Mouse (Mus musculus): ENCODE results near the gene Epb41. TPM values are rescaled to one million over a fixed set of nuclear protein-coding genes. Genes with fewer than 3 reads are reported as not detected.

Epb41 gene
- polyA plus RNA-seq, 1 experiment: 68.8 TPM

DNA sequence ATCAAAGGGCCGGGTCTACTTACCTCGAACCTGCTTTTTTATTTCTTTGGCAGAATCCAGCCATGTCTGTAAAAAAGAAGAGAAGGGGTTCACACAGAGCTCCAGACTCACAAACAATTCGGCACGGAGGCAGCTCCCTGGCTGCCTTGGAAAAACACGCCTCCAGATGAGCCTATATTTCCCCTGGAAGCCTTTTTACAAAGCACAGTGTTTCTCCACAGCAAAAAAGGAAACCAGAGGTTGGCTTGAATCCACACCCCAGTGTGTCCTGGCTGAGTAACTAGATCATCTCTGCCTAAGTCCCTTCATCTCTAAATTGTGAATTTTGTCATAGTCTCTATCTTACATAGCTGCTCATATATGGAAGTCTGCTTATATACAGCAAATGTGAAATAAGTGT is 77.6 kb downstream of the Epb41 start:
- no peak overlapping the region for H3K4me3 ChIP-seq (ENCODE audit: low read depth, low read length)
- no peaks in the 10 kb centered on the region for H3K27me3 ChIP-seq (ENCODE audit: control insufficient read depth, insufficient read depth, low read length, poor library complexity, severe bottlenecking)
- TF ChIP-seq POLR2A (IDR thresholded peaks at IDR 0.05; ENCODE audit: insufficient read depth, low read length) (no peak), CTCF (IDR thresholded peaks at IDR 0.05; ENCODE audit: low read depth, low read length) (no peak), EP300 (IDR thresholded peaks at IDR 0.05; ENCODE audit: insufficient read depth, low read depth, low read length) (no peak)
- no peak overlapping the region for H3K9ac ChIP-seq (ENCODE audit: low read depth, poor library complexity, severe bottlenecking)
- no peaks in the 10 kb centered on the region for H3K4me1 ChIP-seq (ENCODE audit: control insufficient read depth, insufficient read depth, low read length)
- no peaks in the 10 kb centered on the region for H3K9me3 ChIP-seq (replicated peaks; ENCODE audit: control insufficient read depth, insufficient read depth, low read length, poor library complexity, severe bottlenecking)
- H3K27ac ChIP-seq (ENCODE audit: insufficient read depth, low read length): no peak overlapping the region
- no peaks in the 10 kb centered on the region for H3K36me3 ChIP-seq (ENCODE audit: control insufficient read depth, insufficient read depth, low read length, poor library complexity, severe bottlenecking)

- TF ChIP-seq CTCF (IDR thresholded peaks at IDR 0.05; ENCODE audit: low read depth, low read length) (peak; percentile 85), POLR2A (IDR thresholded peaks at IDR 0.05; ENCODE audit: insufficient read depth, low read length) (no peak)
- no peaks in the 10 kb centered on the region for H3K36me3 ChIP-seq (ENCODE audit: control insufficient read depth, insufficient read depth, low read length, poor library complexity, severe bottlenecking)
These were observed 78.1 kb downstream of the Epb41 start for GRCm38 (mm10) chr4:131996985-131997384.

GRCm38 (mm10) chr4:131993792-131994191 is 81.3 kb downstream of the Epb41 start:
- Histone ChIP-seq H3K4me3 (ENCODE audit: low read depth, low read length) (no peak overlapping the region), H3K27ac (ENCODE audit: insufficient read depth, low read length) (no peak overlapping the region), H3K36me3 (ENCODE audit: control insufficient read depth, insufficient read depth, low read length, poor library complexity, severe bottlenecking) (peaks cover 3% of the 10 kb centered on the region; the same call in 1 of the 2 replicates), H3K9ac (ENCODE audit: low read depth, poor library complexity, severe bottlenecking) (no peak overlapping the region), H3K9me3 (replicated peaks; ENCODE audit: control insufficient read depth, insufficient read depth, low read length, poor library complexity, severe bottlenecking) (no peaks in the 10 kb centered on the region), H3K27me3 (ENCODE audit: control insufficient read depth, insufficient read depth, low read length, poor library complexity, severe bottlenecking) (no peaks in the 10 kb centered on the region), H3K4me1 (ENCODE audit: control insufficient read depth, insufficient read depth, low read length) (no peaks in the 10 kb centered on the region)
- no peak for TF ChIP-seq POLR2A (IDR thresholded peaks at IDR 0.05; ENCODE audit: insufficient read depth, low read length)

More at GRCm38 (mm10) chr4:131996985-131997384, 78.1 kb downstream of the Epb41 start:
- Histone ChIP-seq H3K4me1 (ENCODE audit: control insufficient read depth, insufficient read depth, low read length) (no peaks in the 10 kb centered on the region), H3K9me3 (replicated peaks; ENCODE audit: control insufficient read depth, insufficient read depth, low read length, poor library complexity, severe bottlenecking) (no peaks in the 10 kb centered on the region), H3K9ac (ENCODE audit: low read depth, poor library complexity, severe bottlenecking) (no peak overlapping the region), H3K27ac (ENCODE audit: insufficient read depth, low read length) (no peak overlapping the region), H3K4me3 (ENCODE audit: low read depth, low read length) (no peak overlapping the region), H3K27me3 (ENCODE audit: control insufficient read depth, insufficient read depth, low read length, poor library complexity, severe bottlenecking) (no peaks in the 10 kb centered on the region)

DNA sequence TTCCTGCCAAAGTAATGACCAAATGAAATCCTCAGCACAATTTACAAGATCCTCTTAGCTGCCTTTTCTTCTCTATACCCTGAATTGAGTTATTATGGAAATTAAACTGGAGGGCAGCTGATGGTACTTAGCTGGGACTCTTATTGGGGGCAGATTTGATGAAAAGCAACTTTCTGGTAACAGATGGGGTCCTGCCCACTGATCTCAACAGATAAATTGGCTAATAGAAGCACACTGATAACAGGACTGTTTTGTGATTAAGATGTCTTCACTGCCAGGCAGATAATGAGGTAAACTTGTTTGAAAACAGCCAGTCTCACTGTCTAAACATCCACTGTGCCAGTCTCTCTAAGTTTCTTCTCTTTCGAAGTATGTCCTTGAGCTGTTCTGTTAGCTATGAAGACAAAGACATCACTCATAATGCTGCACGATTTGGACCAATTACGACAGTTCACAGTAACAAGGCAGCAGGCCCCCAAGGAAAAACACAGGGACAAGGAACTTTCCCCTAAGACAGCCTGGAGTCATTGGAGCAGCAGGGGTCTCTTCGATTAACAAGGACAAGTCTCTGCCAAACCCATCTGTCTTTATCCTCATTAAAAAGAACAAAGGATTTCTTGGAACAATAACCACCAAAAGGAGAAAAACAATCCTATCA is 92.1 kb downstream of the Epb41 start:
- no peaks in the 10 kb centered on the region for H3K36me3 ChIP-seq (ENCODE audit: control insufficient read depth, insufficient read depth, low read length, poor library complexity, severe bottlenecking)
- no peaks in the 10 kb centered on the region for H3K4me1 ChIP-seq (ENCODE audit: control insufficient read depth, insufficient read depth, low read length)
- no peak overlapping the region for H3K27ac ChIP-seq (ENCODE audit: insufficient read depth, low read length)
- TF ChIP-seq EP300 (IDR thresholded peaks at IDR 0.05; ENCODE audit: insufficient read depth, low read depth, low read length) (peak; percentile 31; the same call in 1 of the 2 replicates), CTCF (IDR thresholded peaks at IDR 0.05; ENCODE audit: low read depth, low read length) (no peak)
- no peak overlapping the region for H3K4me3 ChIP-seq (ENCODE audit: low read depth, low read length)
- H3K9me3 ChIP-seq (replicated peaks; ENCODE audit: control insufficient read depth, insufficient read depth, low read length, poor library complexity, severe bottlenecking): no peaks in the 10 kb centered on the region
- no peak overlapping the region for H3K9ac ChIP-seq (ENCODE audit: low read depth, poor library complexity, severe bottlenecking)
- H3K27me3 ChIP-seq (ENCODE audit: control insufficient read depth, insufficient read depth, low read length, poor library complexity, severe bottlenecking): no peaks in the 10 kb centered on the region

DNA sequence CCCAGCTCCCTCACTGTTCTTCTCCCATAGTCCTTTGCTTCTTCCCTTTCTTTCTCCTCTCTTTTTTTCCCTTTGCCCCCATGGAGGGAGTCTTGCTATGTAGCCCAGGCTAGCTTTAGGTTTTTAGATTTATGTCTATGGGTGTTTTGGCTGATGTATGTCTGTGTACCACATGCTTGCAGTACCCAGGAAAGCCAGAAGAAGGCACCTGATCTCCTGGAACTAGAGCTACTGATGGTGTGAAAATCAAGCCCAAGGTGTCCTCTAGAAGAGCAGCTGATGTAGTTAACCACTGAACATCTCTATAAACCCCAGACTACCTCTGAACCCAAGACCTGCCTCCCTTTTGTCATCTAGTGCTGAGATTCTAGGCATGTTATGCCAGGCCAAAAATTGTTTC is 93.4 kb downstream of the Epb41 start:
- Histone ChIP-seq H3K27me3 (ENCODE audit: control insufficient read depth, insufficient read depth, low read length, poor library complexity, severe bottlenecking) (no peaks in the 10 kb centered on the region), H3K36me3 (ENCODE audit: control insufficient read depth, insufficient read depth, low read length, poor library complexity, severe bottlenecking) (no peaks in the 10 kb centered on the region), H3K27ac (ENCODE audit: insufficient read depth, low read length) (no peak overlapping the region), H3K4me3 (ENCODE audit: low read depth, low read length) (no peak overlapping the region), H3K9me3 (replicated peaks; ENCODE audit: control insufficient read depth, insufficient read depth, low read length, poor library complexity, severe bottlenecking) (no peaks in the 10 kb centered on the region), H3K4me1 (ENCODE audit: control insufficient read depth, insufficient read depth, low read length) (no peaks in the 10 kb centered on the region), H3K9ac (ENCODE audit: low read depth, poor library complexity, severe bottlenecking) (no peak overlapping the region)
- TF ChIP-seq EP300 (IDR thresholded peaks at IDR 0.05; ENCODE audit: insufficient read depth, low read depth, low read length): no peak
- no peak for TF ChIP-seq CTCF (IDR thresholded peaks at IDR 0.05; ENCODE audit: low read depth, low read length)
- no peak for TF ChIP-seq POLR2A (IDR thresholded peaks at IDR 0.05; ENCODE audit: insufficient read depth, low read length)

- Histone ChIP-seq H3K27me3 (ENCODE audit: control insufficient read depth, insufficient read depth, low read length, poor library complexity, severe bottlenecking) (no peaks in the 10 kb centered on the region), H3K36me3 (ENCODE audit: control insufficient read depth, insufficient read depth, low read length, poor library complexity, severe bottlenecking) (no peaks in the 10 kb centered on the region)
- TF ChIP-seq CTCF (IDR thresholded peaks at IDR 0.05; ENCODE audit: low read depth, low read length) (peak; percentile 99), EP300 (IDR thresholded peaks at IDR 0.05; ENCODE audit: insufficient read depth, low read depth, low read length) (0 out of 2 replicates have a peak, but pooled peaks have one; percentile 29), POLR2A (IDR thresholded peaks at IDR 0.05; ENCODE audit: insufficient read depth, low read length) (no peak)
These were observed 97.9 kb downstream of the Epb41 start for GRCm38 (mm10) chr4:131977201-131977600.

More at GRCm38 (mm10) chr4:131977201-131977600, 97.9 kb downstream of the Epb41 start:
- Histone ChIP-seq H3K27ac (ENCODE audit: insufficient read depth, low read length) (no peak overlapping the region), H3K9me3 (replicated peaks; ENCODE audit: control insufficient read depth, insufficient read depth, low read length, poor library complexity, severe bottlenecking) (no peaks in the 10 kb centered on the region), H3K9ac (ENCODE audit: low read depth, poor library complexity, severe bottlenecking) (no peak overlapping the region), H3K4me3 (ENCODE audit: low read depth, low read length) (no peak overlapping the region), H3K4me1 (ENCODE audit: control insufficient read depth, insufficient read depth, low read length) (no peaks in the 10 kb centered on the region)
